Mouse (Mus musculus): ENCODE results near the gene Tex21. TPM values are rescaled to one million over a fixed set of nuclear protein-coding genes. Genes with fewer than 3 reads are reported as not detected.
A peak's percentile ranks its signal among the peaks of the same experiment; 100 is the strongest.

Gene Tex21
- polyA plus RNA-seq, 1 experiment from 2014 or later, result 0.06 TPM

GRCm38 (mm10) chr12:76190940-76191339 is 55.6 kb downstream of the Tex21 start:
- peak; percentile 45; the same call in 1 of the 2 replicates for ATAC-seq
- WGBS, result 44% methylated on average over 11 of the region's 11 CpGs
- no peaks in the 10 kb centered on the region for H3K9me3 ChIP-seq (ENCODE audit: control insufficient read depth, low read length)
- H3K4me3 ChIP-seq (ENCODE audit: low read length), result no peak overlapping the region
- H3K27me3 ChIP-seq (replicated peaks; ENCODE audit: control insufficient read depth, insufficient read depth, low read length), result no peaks in the 10 kb centered on the region
- H3K9ac ChIP-seq (ENCODE audit: low read depth, low read length), result no peak overlapping the region
- H3K27ac ChIP-seq (ENCODE audit: low read length), result no peak overlapping the region
- no peak overlapping the region for H3K4me2 ChIP-seq (ENCODE audit: low read depth, low read length)
- peaks cover 5% of the 10 kb centered on the region for H3K4me1 ChIP-seq (ENCODE audit: control insufficient read depth, insufficient read depth, low read length)
- no peaks in the 10 kb centered on the region for H3K36me3 ChIP-seq (ENCODE audit: control insufficient read depth, insufficient read depth, low read length)

GRCm38 (mm10) chr12:76187849-76188248 is 58.7 kb downstream of the Tex21 start:
- peak; percentile 44; the same call in 1 of the 2 replicates for ATAC-seq
- Histone ChIP-seq H3K4me1 (ENCODE audit: control insufficient read depth, insufficient read depth, low read length) (no peaks in the 10 kb centered on the region), H3K4me3 (ENCODE audit: low read length) (no peak overlapping the region), H3K4me2 (ENCODE audit: low read depth, low read length) (no peak overlapping the region), H3K27ac (ENCODE audit: low read length) (no peak overlapping the region), H3K9ac (ENCODE audit: low read depth, low read length) (no peak overlapping the region), H3K27me3 (replicated peaks; ENCODE audit: control insufficient read depth, insufficient read depth, low read length) (no peaks in the 10 kb centered on the region), H3K36me3 (ENCODE audit: control insufficient read depth, insufficient read depth, low read length) (no peaks in the 10 kb centered on the region), H3K9me3 (ENCODE audit: control insufficient read depth, low read length) (no peaks in the 10 kb centered on the region)
- 34% methylated on average over 8 of the region's 8 CpGs for WGBS

- ATAC-seq, result no peak
- no peak overlapping the region for H3K9ac ChIP-seq (ENCODE audit: low read depth, low read length)
- no peak overlapping the region for H3K27ac ChIP-seq (ENCODE audit: low read length)
- H3K36me3 ChIP-seq (ENCODE audit: control insufficient read depth, insufficient read depth, low read length), result no peaks in the 10 kb centered on the region
- H3K9me3 ChIP-seq (ENCODE audit: control insufficient read depth, low read length), result no peaks in the 10 kb centered on the region
- H3K4me2 ChIP-seq (ENCODE audit: low read depth, low read length), result no peak overlapping the region
- H3K4me3 ChIP-seq (ENCODE audit: low read length), result no peak overlapping the region
- H3K27me3 ChIP-seq (replicated peaks; ENCODE audit: control insufficient read depth, insufficient read depth, low read length), result no peaks in the 10 kb centered on the region
- WGBS, result 94% methylated on average over 1 of the region's 1 CpGs
- H3K4me1 ChIP-seq (ENCODE audit: control insufficient read depth, insufficient read depth, low read length), result no peaks in the 10 kb centered on the region
These were observed 60.1 kb downstream of the Tex21 start for GRCm38 (mm10) chr12:76186473-76186872.

GRCm38 (mm10) chr12:76185167-76185816 is 61.3 kb downstream of the Tex21 start:
- H3K9ac ChIP-seq (ENCODE audit: low read depth, low read length), result no peak overlapping the region
- 70% methylated on average over 10 of the region's 10 CpGs for WGBS
- no peaks in the 10 kb centered on the region for H3K27me3 ChIP-seq (replicated peaks; ENCODE audit: control insufficient read depth, insufficient read depth, low read length)
- ATAC-seq, result no peak
- no peaks in the 10 kb centered on the region for H3K9me3 ChIP-seq (ENCODE audit: control insufficient read depth, low read length)
- H3K4me3 ChIP-seq (ENCODE audit: low read length), result no peak overlapping the region
- H3K4me1 ChIP-seq (ENCODE audit: control insufficient read depth, insufficient read depth, low read length), result no peaks in the 10 kb centered on the region
- no peaks in the 10 kb centered on the region for H3K36me3 ChIP-seq (ENCODE audit: control insufficient read depth, insufficient read depth, low read length)
- H3K4me2 ChIP-seq (ENCODE audit: low read depth, low read length), result no peak overlapping the region
- H3K27ac ChIP-seq (ENCODE audit: low read length), result no peak overlapping the region

GRCm38 (mm10) chr12:76184271-76184670 is 62.3 kb downstream of the Tex21 start:
- H3K9me3 ChIP-seq (ENCODE audit: control insufficient read depth, low read length), result no peaks in the 10 kb centered on the region
- H3K4me3 ChIP-seq (ENCODE audit: low read length), result no peak overlapping the region
- H3K4me1 ChIP-seq (ENCODE audit: control insufficient read depth, insufficient read depth, low read length), result no peaks in the 10 kb centered on the region
- no peak overlapping the region for H3K4me2 ChIP-seq (ENCODE audit: low read depth, low read length)
- H3K9ac ChIP-seq (ENCODE audit: low read depth, low read length), result no peak overlapping the region
- no peak for ATAC-seq
- no peak overlapping the region for H3K27ac ChIP-seq (ENCODE audit: low read length)
- no peaks in the 10 kb centered on the region for H3K27me3 ChIP-seq (replicated peaks; ENCODE audit: control insufficient read depth, insufficient read depth, low read length)
- 60% methylated on average over 6 of the region's 6 CpGs for WGBS
- no peaks in the 10 kb centered on the region for H3K36me3 ChIP-seq (ENCODE audit: control insufficient read depth, insufficient read depth, low read length)

- H3K9me3 ChIP-seq (ENCODE audit: control insufficient read depth, low read length), result no peaks in the 10 kb centered on the region
- WGBS, result 91% methylated on average over 6 of the region's 6 CpGs
- H3K27ac ChIP-seq (ENCODE audit: low read length), result no peak overlapping the region
- H3K36me3 ChIP-seq (ENCODE audit: control insufficient read depth, insufficient read depth, low read length), result no peaks in the 10 kb centered on the region
- no peaks in the 10 kb centered on the region for H3K4me1 ChIP-seq (ENCODE audit: control insufficient read depth, insufficient read depth, low read length)
- H3K4me2 ChIP-seq (ENCODE audit: low read depth, low read length), result no peak overlapping the region
- H3K27me3 ChIP-seq (replicated peaks; ENCODE audit: control insufficient read depth, insufficient read depth, low read length), result no peaks in the 10 kb centered on the region
- no peak overlapping the region for H3K9ac ChIP-seq (ENCODE audit: low read depth, low read length)
- no peak for ATAC-seq
- no peak overlapping the region for H3K4me3 ChIP-seq (ENCODE audit: low read length)
These were observed 63.7 kb downstream of the Tex21 start for GRCm38 (mm10) chr12:76182831-76183230.

- H3K36me3 ChIP-seq (ENCODE audit: control insufficient read depth, insufficient read depth, low read length), result no peaks in the 10 kb centered on the region
- no peak overlapping the region for H3K27ac ChIP-seq (ENCODE audit: low read length)
- no peak overlapping the region for H3K9ac ChIP-seq (ENCODE audit: low read depth, low read length)
- no peak overlapping the region for H3K4me3 ChIP-seq (ENCODE audit: low read length)
- H3K4me1 ChIP-seq (ENCODE audit: control insufficient read depth, insufficient read depth, low read length), result 0 out of 2 replicates have a peak, but pooled peaks cover 5% of the 10 kb centered on the region
- no peak for ATAC-seq
- H3K27me3 ChIP-seq (replicated peaks; ENCODE audit: control insufficient read depth, insufficient read depth, low read length), result no peaks in the 10 kb centered on the region
- H3K4me2 ChIP-seq (ENCODE audit: low read depth, low read length), result no peak overlapping the region
- WGBS, result 74% methylated on average over 8 of the region's 8 CpGs
- no peaks in the 10 kb centered on the region for H3K9me3 ChIP-seq (ENCODE audit: control insufficient read depth, low read length)
These were observed 65.1 kb downstream of the Tex21 start for GRCm38 (mm10) chr12:76181471-76181870.

- WGBS, result 55% methylated on average over 6 of the region's 6 CpGs
- ATAC-seq, result peak; percentile 79
These were observed 66.1 kb downstream of the Tex21 start for GRCm38 (mm10) chr12:76180442-76180841.

GRCm38 (mm10) chr12:76179527-76179926 is 67.0 kb downstream of the Tex21 start:
- peak; percentile 66 for ATAC-seq

More at GRCm38 (mm10) chr12:76180442-76180841, 66.1 kb downstream of the Tex21 start:
- H3K36me3 ChIP-seq (ENCODE audit: control insufficient read depth, insufficient read depth, low read length), result no peaks in the 10 kb centered on the region
- H3K27me3 ChIP-seq (replicated peaks; ENCODE audit: control insufficient read depth, insufficient read depth, low read length), result no peaks in the 10 kb centered on the region
- H3K4me1 ChIP-seq (ENCODE audit: control insufficient read depth, insufficient read depth, low read length), result 0 out of 2 replicates have a peak, but pooled peaks cover 5% of the 10 kb centered on the region
- H3K9me3 ChIP-seq (ENCODE audit: control insufficient read depth, low read length), result no peaks in the 10 kb centered on the region
- H3K4me2 ChIP-seq (ENCODE audit: low read depth, low read length), result no peak overlapping the region
- H3K9ac ChIP-seq (ENCODE audit: low read depth, low read length), result no peak overlapping the region
- H3K4me3 ChIP-seq (ENCODE audit: low read length), result no peak overlapping the region
- H3K27ac ChIP-seq (ENCODE audit: low read length), result no peak overlapping the region

More at GRCm38 (mm10) chr12:76179527-76179926, 67.0 kb downstream of the Tex21 start:
- H3K9ac ChIP-seq (ENCODE audit: low read depth, low read length), result no peak overlapping the region
- no peaks in the 10 kb centered on the region for H3K9me3 ChIP-seq (ENCODE audit: control insufficient read depth, low read length)
- no peak overlapping the region for H3K4me2 ChIP-seq (ENCODE audit: low read depth, low read length)
- no peak overlapping the region for H3K27ac ChIP-seq (ENCODE audit: low read length)
- H3K4me3 ChIP-seq (ENCODE audit: low read length), result no peak overlapping the region
- 0 out of 2 replicates have a peak, but pooled peaks cover 5% of the 10 kb centered on the region for H3K4me1 ChIP-seq (ENCODE audit: control insufficient read depth, insufficient read depth, low read length)
- 44% methylated on average over 4 of the region's 4 CpGs for WGBS
- H3K27me3 ChIP-seq (replicated peaks; ENCODE audit: control insufficient read depth, insufficient read depth, low read length), result no peaks in the 10 kb centered on the region
- H3K36me3 ChIP-seq (ENCODE audit: control insufficient read depth, insufficient read depth, low read length), result no peaks in the 10 kb centered on the region

Measured in intestine, embryonic 16.5 days (tissue).